Mouse (Mus musculus) CD4-positive, CD25-positive, alpha-beta regulatory T cell, adult 4 months (primary cell): Measurements from ENCODE around the gene Olfr312. TPM values are rescaled to one million over a fixed set of nuclear protein-coding genes. Genes with fewer than 3 reads are reported as not detected.
A peak's percentile ranks its signal among the peaks of the same experiment; 100 is the strongest.
"Not testable (repeated sequence)": the region's sequence is repeated elsewhere in the genome, so short reads cannot be mapped to it uniquely, and the experiment has no call there.

Experiments used
- ATAC-seq: one replicate; pipeline ENCODE4 v1.8.0; 2017
- polyA plus RNA-seq, 2 experiments: library from polyadenylated mRNA; unstranded; fragments of 100-300 nt; shearing (Covaris generic); gene quantifications; one replicate each; pipeline ENCODE4 v1.2.1; 2017

Gene Olfr312
- polyA plus RNA-seq = under 1 TPM in 1 of 2 experiments, not detected in 1; 0.13 TPM

DNA sequence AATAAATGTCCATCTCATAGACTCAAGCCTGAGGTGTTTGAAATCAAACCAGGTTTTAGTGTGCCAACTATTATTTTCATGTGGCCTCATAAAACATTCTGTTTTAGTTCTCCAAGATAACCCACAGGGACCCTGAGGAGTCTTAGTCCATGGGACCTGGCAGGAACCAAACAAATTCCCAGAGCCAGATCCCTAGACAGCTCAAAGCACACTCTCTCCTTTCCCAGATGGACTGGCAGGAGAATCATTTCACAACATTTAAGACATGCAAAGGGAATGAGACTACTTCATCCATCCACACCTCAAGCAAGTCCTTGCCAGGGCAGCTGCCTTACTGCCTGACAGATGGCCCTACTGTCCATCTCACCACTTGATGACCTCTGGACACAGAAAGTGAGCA lies at the start of gene Olfr312:
Gene Olfr312, plus strand, starts transcription at position 301 of the 400 bp plus-strand sequence.
- not testable (repeated sequence) for ATAC-seq

- ATAC-seq = no peak
Measured at GRCm38 (mm10) chr11:58782480-58783089, 46.5 kb upstream of the Olfr312 start, which contains the start of gene Olfr314. Gene Olfr314, plus strand, starts transcription at chr11:58782952.

DNA sequence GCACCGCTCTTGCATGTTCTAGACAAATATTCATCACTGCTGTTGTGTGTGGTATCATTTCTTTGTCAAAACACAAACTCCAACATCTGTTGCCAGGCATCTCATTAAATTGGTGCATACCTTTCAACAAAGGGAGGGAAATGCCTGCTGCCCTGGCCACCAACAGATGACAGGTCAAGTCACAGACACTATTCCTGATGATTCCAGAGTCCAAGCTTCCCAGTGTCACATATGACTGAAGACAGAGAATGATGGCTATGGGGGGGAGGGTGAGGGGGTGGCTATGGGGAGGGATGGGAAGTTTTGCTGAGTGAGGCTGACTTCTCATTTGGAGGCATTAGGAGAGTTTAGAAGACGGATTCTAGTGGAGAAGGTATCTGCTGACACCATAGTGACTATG lies 44.9 kb upstream of the Olfr312 start:
- ATAC-seq = no peak

DNA sequence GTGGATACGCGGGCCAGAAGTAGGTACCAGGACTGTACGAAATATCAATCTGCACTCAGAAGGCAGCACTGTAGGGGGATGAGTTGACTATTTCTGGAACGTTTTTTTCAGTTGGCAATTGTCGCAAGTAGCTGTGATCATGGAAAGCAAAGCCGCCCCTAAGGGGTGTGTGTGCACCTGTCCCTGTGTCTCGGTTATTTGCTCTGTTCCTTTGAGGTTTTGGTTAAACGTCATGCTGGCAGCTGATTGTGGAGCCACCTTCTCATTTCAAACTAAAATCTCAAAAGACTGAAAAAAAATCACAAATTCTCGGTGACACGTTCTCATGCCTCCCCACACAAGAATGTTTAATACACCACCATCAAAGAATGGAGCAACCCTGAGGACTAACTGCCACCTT lies 41.4 kb upstream of the Olfr312 start:
- no peak for ATAC-seq

- ATAC-seq = peak; percentile 29
Measured at GRCm38 (mm10) chr11:58788346-58788745, 40.7 kb upstream of the Olfr312 start.

- peak; percentile 23 for ATAC-seq
Measured at GRCm38 (mm10) chr11:58789532-58789931, 39.5 kb upstream of the Olfr312 start.

DNA sequence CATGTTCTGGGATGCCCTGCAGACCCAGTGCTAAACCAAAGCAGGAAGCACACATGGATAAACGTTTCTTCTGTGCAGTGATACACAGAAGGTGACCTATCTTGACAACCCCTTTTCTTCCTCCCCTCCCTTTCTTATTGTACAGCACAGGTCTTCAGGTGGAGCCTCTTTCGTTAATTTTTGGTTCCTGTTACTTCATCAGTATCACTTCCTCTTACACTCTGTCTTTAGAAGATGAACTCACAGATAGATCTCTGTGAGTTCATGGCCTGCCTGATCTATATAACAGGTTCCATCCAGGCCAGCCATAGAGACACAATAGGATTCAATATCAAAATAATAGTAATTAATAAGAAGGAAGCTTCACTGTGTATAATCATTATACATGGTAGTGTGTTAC lies 39.0 kb upstream of the Olfr312 start:
- no peak for ATAC-seq

GRCm38 (mm10) chr11:58790646-58791045 lies 38.4 kb upstream of the Olfr312 start:
- ATAC-seq = no peak

- no peak for ATAC-seq
Measured at GRCm38 (mm10) chr11:58795856-58796255, 33.2 kb upstream of the Olfr312 start.

- no peak for ATAC-seq
Measured at GRCm38 (mm10) chr11:58796850-58797249, 32.2 kb upstream of the Olfr312 start.

GRCm38 (mm10) chr11:58799747-58800146 lies 29.3 kb upstream of the Olfr312 start:
- ATAC-seq = no peak

DNA sequence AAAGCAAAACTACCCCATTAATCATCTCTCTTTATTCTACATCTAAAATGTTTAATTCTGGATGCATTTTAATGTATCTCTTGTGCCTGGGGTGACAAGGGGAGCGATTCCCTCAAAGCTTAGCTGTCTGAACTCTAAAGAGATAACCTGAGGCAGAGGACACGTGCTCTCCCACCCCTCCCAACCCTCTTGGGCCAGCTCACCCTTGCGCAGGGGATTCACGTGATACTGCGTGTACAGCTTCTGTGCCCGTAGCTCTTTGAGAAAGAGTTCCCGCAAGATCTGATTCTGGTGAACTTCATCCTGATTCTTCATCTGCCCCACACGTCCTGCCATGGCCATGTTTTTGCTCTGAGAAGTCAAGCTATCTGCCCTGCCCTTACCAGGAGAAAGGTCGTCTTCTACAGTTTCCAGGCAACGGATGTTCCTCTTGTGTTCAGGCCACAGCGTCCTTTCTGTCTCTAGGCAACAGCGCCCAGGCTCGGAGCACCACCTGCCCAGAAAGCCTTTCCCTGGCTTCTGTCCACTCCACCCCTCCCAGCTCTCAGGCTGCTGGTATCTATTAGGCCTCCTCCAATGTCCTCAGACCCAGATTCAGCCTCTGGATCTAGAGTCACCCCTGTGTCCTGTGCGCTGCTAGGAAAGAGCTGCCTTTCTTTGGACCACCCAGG lies 27.3 kb upstream of the Olfr312 start, which contains the start of gene Fam183b:
Gene Fam183b, minus strand, starts transcription at position 403 of the 671 bp plus-strand sequence.
- peak; percentile 57 for ATAC-seq

GRCm38 (mm10) chr11:58803871-58804270 lies 25.2 kb upstream of the Olfr312 start:
- no peak for ATAC-seq

- no peak for ATAC-seq
Measured at GRCm38 (mm10) chr11:58804393-58804792, 24.6 kb upstream of the Olfr312 start.

- ATAC-seq = no peak
Measured at GRCm38 (mm10) chr11:58812001-58812400, 17.0 kb upstream of the Olfr312 start.

- ATAC-seq = not testable (repeated sequence)
Measured at GRCm38 (mm10) chr11:58814700-58815099, 14.3 kb upstream of the Olfr312 start, which contains the start of gene Olfr313. Gene Olfr313, plus strand, starts transcription at chr11:58815000.

DNA sequence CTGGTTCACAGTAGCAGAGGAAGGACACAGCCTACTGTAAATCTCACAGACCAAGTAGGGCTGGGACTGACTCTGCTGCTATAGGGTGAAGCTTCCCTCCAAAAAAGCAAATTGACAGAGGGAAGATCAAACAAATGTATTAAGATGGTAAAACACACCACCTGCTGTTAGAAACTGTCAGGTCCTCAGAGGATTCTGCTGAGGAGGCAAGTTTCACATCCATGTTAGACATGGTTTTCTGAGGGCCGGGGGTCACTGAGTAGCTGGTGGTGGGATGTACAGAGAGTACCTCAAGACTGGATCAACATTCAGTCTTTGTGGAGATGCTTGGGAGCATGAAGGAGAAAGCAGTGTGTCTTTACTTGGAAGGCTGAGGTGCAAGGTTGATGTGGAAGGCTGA lies 13.4 kb upstream of the Olfr312 start:
- ATAC-seq = no peak

GRCm38 (mm10) chr11:58829764-58830163 lies 727 bp downstream of the Olfr312 start:
- ATAC-seq = no peak

DNA sequence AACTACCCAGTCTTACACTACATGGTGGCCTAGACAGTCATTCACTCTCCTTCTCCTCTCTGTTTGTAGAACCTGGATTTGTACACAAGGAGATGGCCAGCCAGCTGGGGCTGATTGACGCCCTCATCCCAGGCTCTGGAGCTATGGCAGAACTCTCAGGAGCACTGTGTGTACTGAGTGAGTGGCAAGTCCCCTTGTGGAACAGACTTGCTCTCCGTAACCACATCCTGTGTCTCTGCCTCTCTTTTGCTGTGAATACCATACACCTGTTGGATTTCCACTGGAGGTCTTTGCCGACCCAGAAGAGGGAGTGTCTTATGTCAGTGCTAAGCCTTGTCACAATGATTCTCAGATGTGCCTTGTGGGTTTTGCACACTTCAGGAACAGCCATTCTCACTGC lies 3.5 kb downstream of the Olfr312 start:
- peak; percentile 37 for ATAC-seq

GRCm38 (mm10) chr11:58838951-58839350 lies 9.9 kb downstream of the Olfr312 start, which contains the start of gene Olfr311:
Gene Olfr311, plus strand, starts transcription at chr11:58839251.
- ATAC-seq = not testable (repeated sequence)

GRCm38 (mm10) chr11:58846919-58847461 lies 18.0 kb downstream of the Olfr312 start, which contains the start of gene Gm12258:
Gene Gm12258, plus strand, starts transcription at chr11:58847158.
- ATAC-seq = peak; percentile 100

- ATAC-seq = no peak
Measured at GRCm38 (mm10) chr11:58847636-58848035, 18.6 kb downstream of the Olfr312 start.

- no peak for ATAC-seq
Measured at GRCm38 (mm10) chr11:58849731-58850130, 20.7 kb downstream of the Olfr312 start.

- ATAC-seq = no peak
Measured at GRCm38 (mm10) chr11:58860744-58861143, 31.7 kb downstream of the Olfr312 start.
